Mouse (Mus musculus): ENCODE data around the gene E030018B13Rik.

Gene E030018B13Rik

GRCm38 (mm10) chr7:63918771-63919768 lies 2.4 kb downstream of the E030018B13Rik start:
- WGBS, result 63% methylated on average over 12 of the region's 12 CpGs

GRCm38 (mm10) chr7:63921909-63922562 lies 5.4 kb downstream of the E030018B13Rik start:
- WGBS, result 53% methylated on average over 8 of the region's 8 CpGs

GRCm38 (mm10) chr7:63922571-63922970 lies 5.9 kb downstream of the E030018B13Rik start:
- WGBS, result 55% methylated on average over 2 of the region's 2 CpGs

- 86% methylated on average over 1 of the region's 1 CpGs for WGBS
These were observed 6.3 kb downstream of the E030018B13Rik start for GRCm38 (mm10) chr7:63922975-63923374.

DNA sequence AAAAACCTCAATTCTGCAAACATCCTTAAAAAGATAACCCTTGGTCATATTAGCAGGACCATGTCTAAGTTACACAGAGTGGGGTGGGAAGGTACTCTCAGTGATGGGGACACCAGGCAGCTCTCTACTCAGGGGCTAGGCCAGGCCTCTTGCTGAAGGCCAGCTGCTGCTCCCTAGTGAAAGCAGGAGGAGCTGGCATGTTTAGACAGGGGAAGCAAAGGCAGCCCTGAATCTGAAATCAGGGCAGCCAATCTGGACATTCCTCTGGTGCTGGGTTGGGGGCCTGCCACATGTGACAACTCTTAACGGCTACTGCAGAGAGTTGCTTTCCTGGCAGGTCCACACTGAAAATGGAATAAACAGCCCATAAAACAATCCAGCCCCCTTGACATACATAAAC lies 7.5 kb downstream of the E030018B13Rik start:
- 30% methylated on average over 1 of the region's 1 CpGs for WGBS

- 4% methylated on average over 6 of the region's 6 CpGs for WGBS
These were observed 8.2 kb downstream of the E030018B13Rik start for GRCm38 (mm10) chr7:63924747-63925412.

- 16% methylated on average over 14 of the region's 14 CpGs for WGBS
These were observed 9.0 kb downstream of the E030018B13Rik start for GRCm38 (mm10) chr7:63925413-63926360.

- 49% methylated on average over 3 of the region's 3 CpGs for WGBS
These were observed 9.8 kb downstream of the E030018B13Rik start for GRCm38 (mm10) chr7:63926492-63926891.

DNA sequence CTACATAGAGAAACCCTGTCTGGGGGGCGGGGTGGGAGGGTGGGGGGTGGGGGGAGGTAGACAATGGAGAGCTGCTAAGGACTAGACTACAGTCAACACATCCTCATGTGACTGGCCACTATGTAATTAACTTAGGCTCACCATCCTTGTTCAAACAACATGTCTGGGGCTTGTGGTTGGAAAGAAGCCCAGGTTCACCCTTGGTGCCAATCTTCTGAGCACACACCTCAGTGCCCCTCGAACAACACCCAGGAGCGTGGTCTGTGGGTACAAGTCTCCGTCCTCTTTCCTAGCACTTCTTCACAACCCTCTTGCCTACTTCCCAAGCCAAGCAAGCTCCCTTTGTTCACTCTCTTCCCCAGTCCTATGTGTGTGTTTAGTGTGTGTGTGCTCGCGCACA lies 10.5 kb downstream of the E030018B13Rik start:
- WGBS, result 90% methylated on average over 6 of the region's 6 CpGs

DNA sequence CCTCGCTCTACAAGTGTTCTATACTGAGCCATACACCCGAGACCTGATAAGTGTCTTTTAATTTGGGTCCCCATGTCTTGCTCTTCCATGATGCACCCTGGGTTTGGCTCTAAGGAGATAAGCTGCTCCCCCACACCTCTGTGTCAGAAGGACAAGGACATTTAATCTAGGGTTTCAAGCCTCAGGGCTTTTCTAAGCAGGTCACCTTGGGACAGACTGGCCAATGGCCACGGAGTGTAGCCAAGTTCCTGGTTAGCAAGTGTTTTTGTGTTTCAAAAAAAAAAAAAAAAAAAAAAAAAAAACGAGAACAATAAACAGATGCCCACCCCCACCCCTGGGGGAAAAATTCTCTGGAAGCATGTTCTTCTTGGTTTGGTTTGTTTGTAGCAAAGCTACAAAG lies 12.4 kb downstream of the E030018B13Rik start:
- 51% methylated on average over 4 of the region's 4 CpGs for WGBS

DNA sequence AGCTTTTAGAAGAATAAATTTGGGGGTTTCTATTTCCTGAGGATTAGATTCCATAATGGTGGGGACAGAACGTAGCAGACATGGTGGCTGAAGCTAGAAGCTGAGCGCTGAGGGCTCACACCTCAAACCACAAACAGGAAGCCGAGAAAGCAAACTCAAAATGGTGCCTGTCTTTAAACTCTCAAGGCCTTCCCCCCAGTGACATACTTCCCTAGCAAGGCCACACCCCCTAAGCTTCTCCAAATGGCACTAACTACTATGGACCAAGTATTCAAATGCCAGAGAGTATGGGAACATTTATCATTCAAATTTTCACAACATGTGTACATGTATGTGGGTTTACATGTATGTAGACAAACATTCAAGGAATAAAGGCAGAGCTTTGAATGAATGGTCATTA lies 13.5 kb downstream of the E030018B13Rik start:
- WGBS, result 70% methylated on average over 3 of the region's 3 CpGs

GRCm38 (mm10) chr7:63930766-63931165 lies 14.1 kb downstream of the E030018B13Rik start:
- WGBS, result 66% methylated on average over 5 of the region's 5 CpGs

DNA sequence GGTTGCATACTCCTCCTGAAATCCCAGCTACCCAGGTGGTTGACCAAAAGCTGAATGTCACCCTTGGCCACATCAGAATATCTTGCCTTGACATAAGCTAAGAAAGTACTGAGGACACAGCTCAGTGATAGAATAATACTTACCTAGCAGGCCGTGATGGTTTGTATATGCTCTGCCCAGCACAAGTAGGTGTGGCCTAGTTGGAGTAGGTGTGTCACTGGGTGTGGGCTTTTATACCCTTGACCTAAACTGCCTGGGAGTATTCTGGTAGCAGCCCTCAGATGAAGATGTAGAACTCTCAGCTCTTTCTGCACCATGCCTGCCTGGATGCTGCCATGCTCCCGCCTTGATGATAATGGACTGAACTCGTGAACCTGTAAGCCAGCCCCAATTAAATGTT lies 15.8 kb downstream of the E030018B13Rik start:
- 75% methylated on average over 3 of the region's 3 CpGs for WGBS

DNA sequence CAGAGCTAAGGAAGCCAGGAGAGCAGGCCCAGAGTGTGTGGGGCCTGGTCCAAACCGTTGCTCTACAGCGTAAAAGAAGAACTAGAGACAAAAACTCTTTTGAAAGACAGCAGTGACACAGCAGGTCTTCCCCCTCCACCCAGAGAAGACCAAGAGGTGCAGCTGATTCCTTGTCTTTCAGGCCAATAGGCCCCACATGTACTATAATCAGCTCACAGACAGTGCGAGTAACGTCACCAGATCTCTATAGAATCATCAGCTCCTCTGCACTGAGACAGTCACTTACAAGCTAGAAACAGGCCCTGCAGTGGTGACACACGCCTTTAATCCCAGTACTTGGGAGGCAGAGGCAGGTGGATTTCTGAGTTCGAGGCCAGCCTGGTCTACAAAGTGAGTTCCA lies 17.2 kb downstream of the E030018B13Rik start:
- 56% methylated on average over 6 of the region's 6 CpGs for WGBS

DNA sequence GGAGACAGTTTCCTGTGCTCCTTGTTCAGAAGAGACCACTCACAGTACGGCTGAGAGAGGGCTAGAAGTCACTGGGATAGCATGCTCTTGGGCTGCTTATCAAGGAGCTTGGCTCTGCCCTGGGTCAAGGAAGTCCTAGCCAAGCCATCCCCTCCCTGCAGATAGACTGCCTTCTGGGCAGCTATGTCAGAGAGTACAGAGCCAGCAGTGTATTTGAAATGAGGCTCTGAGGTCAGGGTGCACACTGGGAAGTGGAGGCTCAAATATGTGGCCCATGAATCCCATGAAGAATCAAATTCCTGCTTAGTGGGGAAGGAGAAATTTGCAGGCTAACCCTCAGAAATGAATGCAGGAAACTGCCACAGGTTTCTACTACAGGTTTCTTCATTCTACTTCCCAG lies 17.9 kb downstream of the E030018B13Rik start:
- 23% methylated on average over 1 of the region's 1 CpGs for WGBS

DNA sequence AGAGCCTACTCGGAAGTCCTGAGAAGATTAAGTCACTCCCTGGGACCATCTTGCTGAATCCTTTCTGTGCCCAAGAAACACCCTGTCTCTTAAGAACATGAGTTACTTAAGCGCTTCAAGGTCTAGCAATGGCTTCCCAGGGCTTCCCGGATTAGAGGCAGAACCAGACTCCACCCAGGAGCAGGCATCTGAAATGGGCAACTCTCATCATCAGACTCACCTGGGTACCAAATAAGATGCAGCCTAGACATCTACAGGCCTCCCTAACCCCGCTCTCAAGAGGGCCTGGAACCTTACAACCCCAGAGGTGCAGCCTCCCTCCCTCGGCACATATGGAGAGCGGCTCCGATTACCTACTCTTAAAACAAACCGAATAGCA lies 19.1 kb downstream of the E030018B13Rik start:
- 18% methylated on average over 8 of the region's 8 CpGs for WGBS

- WGBS, result under 1% methylated on average over 34 of the region's 34 CpGs
These were observed 19.7 kb downstream of the E030018B13Rik start for GRCm38 (mm10) chr7:63936188-63936985.

DNA sequence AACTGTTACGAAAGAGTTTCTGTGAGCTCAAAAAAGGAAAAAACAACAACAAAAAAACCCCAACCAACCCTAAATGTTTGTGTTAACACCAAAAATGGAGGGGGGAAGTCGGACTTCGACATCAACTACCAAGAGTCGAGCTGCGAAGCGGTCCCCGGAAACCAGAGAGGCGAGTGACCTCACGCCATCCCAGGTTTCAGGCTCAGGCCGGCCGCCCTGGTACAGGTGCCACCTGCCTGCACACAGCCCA lies 20.3 kb downstream of the E030018B13Rik start:
- 1% methylated on average over 11 of the region's 11 CpGs for WGBS

DNA sequence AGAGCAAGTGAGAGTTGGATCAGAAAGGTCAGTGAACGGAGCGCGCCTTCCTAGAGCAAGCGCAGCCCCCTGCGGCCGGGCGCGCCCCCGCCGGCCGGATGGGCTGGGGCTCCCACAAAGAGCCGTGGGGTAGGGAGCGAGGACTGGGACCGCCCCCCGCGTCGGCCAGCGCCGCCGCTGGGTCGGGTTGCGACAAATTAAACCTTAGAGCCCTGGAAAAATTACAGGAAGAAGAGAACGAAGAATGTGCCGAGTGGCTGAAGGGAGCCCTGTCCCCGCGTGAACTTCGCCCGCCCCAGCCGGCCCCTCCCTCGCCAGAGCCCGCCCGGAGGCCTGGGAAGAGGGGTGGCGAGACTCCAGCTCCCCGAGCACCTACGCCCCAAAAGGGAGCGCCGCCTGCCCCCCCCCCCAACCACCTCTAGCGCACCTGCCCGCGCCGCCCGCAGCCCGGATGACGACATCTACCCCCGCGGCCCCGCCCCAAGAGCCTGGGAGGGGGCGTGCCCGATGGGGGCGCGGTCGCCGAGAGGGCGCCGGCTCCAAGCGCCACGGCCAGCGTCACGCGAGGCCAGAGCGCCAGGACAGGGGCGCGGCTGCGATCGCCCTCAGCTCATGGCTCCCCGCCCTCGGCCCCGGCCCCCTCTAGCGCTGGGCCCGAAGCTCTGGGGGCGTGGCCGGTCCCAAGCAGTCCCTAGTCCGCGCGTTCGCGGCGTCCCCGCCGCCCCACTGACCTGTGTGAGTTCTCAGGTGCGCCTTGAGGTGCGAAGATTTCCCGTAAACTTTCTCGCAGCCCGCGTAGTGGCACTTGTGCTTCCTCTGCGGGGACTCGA lies 20.8 kb downstream of the E030018B13Rik start:
- under 1% methylated on average over 84 of the region's 88 CpGs for WGBS

All from cerebral cortex, adult 2 months (tissue).